Mouse (Mus musculus): ENCODE measurements at regions not wholly inside any gene's neighbourhood (a gene's known extent, or its start where the extent isn't known, plus 50 kb on each side); places are given as distances from the start of the nearest gene placed in this dataset.
A peak's percentile ranks its signal among the peaks of the same experiment; 100 is the strongest.

- no peaks in the 10 kb centered on the region for H3K4me1 ChIP-seq (replicated peaks; ENCODE audit: control insufficient read depth, insufficient read depth, low read length)
- H3K9ac ChIP-seq (replicated peaks; ENCODE audit: low read depth, low read length) = no peak overlapping the region
- H3K27ac ChIP-seq (ENCODE audit: low read length) = no peak overlapping the region
- 96% methylated on average over 5 of the region's 5 CpGs for WGBS
- H3K4me3 ChIP-seq (replicated peaks; ENCODE audit: low read length) = no peak overlapping the region
- no peaks in the 10 kb centered on the region for H3K27me3 ChIP-seq (replicated peaks; ENCODE audit: control insufficient read depth, insufficient read depth, low read length)
- no peaks in the 10 kb centered on the region for H3K9me3 ChIP-seq (ENCODE audit: control insufficient read depth, low read length)
- H3K4me2 ChIP-seq (ENCODE audit: low read length) = no peak overlapping the region
- ATAC-seq = no peak
- no peaks in the 10 kb centered on the region for H3K36me3 ChIP-seq (ENCODE audit: control insufficient read depth, insufficient read depth)
These were observed 120.5 kb downstream of the Klf5 start for GRCm38 (mm10) chr14:99418970-99419369.

- Histone ChIP-seq H3K9ac (replicated peaks; ENCODE audit: low read depth, low read length) (no peak overlapping the region), H3K4me1 (replicated peaks; ENCODE audit: control insufficient read depth, insufficient read depth, low read length) (no peaks in the 10 kb centered on the region), H3K27me3 (replicated peaks; ENCODE audit: control insufficient read depth, insufficient read depth, low read length) (no peaks in the 10 kb centered on the region), H3K9me3 (ENCODE audit: control insufficient read depth, low read length) (no peaks in the 10 kb centered on the region), H3K4me3 (replicated peaks; ENCODE audit: low read length) (no peak overlapping the region), H3K36me3 (ENCODE audit: control insufficient read depth, insufficient read depth) (no peaks in the 10 kb centered on the region), H3K27ac (ENCODE audit: low read length) (no peak overlapping the region), H3K4me2 (ENCODE audit: low read length) (no peak overlapping the region)
- 89% methylated on average over 7 of the region's 7 CpGs for WGBS
- no peak for ATAC-seq
These were observed 124.8 kb downstream of the Klf5 start for GRCm38 (mm10) chr14:99423334-99423733.

- Histone ChIP-seq H3K9ac (replicated peaks; ENCODE audit: low read depth, low read length) (no peak overlapping the region), H3K9me3 (ENCODE audit: control insufficient read depth, low read length) (no peaks in the 10 kb centered on the region), H3K4me2 (ENCODE audit: low read length) (no peak overlapping the region), H3K27me3 (replicated peaks; ENCODE audit: control insufficient read depth, insufficient read depth, low read length) (no peaks in the 10 kb centered on the region), H3K4me3 (replicated peaks; ENCODE audit: low read length) (no peak overlapping the region), H3K27ac (ENCODE audit: low read length) (no peak overlapping the region), H3K36me3 (ENCODE audit: control insufficient read depth, insufficient read depth) (no peaks in the 10 kb centered on the region), H3K4me1 (replicated peaks; ENCODE audit: control insufficient read depth, insufficient read depth, low read length) (no peaks in the 10 kb centered on the region)
- WGBS = 61% methylated on average over 3 of the region's 3 CpGs
- peak; percentile 28; the same call in 1 of the 2 replicates for ATAC-seq
These were observed 128.6 kb downstream of the Klf5 start for GRCm38 (mm10) chr14:99427049-99427448.

GRCm38 (mm10) chr14:99430323-99430722 lies 131.8 kb downstream of the Klf5 start:
- Histone ChIP-seq H3K4me3 (replicated peaks; ENCODE audit: low read length) (no peak overlapping the region), H3K27me3 (replicated peaks; ENCODE audit: control insufficient read depth, insufficient read depth, low read length) (no peaks in the 10 kb centered on the region), H3K9ac (replicated peaks; ENCODE audit: low read depth, low read length) (no peak overlapping the region), H3K36me3 (ENCODE audit: control insufficient read depth, insufficient read depth) (no peaks in the 10 kb centered on the region), H3K4me2 (ENCODE audit: low read length) (no peak overlapping the region), H3K27ac (ENCODE audit: low read length) (no peak overlapping the region), H3K4me1 (replicated peaks; ENCODE audit: control insufficient read depth, insufficient read depth, low read length) (no peaks in the 10 kb centered on the region), H3K9me3 (ENCODE audit: control insufficient read depth, low read length) (no peaks in the 10 kb centered on the region)
- ATAC-seq = no peak
- 90% methylated on average over 4 of the region's 4 CpGs for WGBS

DNA sequence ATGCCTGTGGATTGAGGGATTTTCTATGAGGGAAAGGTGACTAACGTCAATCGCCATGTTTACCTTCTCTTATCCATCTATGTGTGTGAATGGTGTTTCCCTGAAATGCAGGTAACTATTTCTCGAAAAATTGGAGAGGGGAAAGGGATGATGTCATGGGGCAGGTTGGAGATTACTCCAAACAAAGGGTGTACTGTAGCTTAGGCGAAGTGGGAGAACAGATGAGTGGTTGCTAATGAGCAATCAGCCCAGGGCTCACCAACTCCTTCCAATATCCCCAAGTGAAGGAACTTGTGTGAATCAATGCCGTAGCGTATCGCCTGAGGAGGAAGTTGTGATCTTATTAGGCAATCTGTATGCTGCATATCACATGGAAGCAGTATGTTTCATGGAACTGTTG lies 133.2 kb downstream of the Klf5 start:
- Histone ChIP-seq H3K4me1 (replicated peaks; ENCODE audit: control insufficient read depth, insufficient read depth, low read length) (no peaks in the 10 kb centered on the region), H3K36me3 (ENCODE audit: control insufficient read depth, insufficient read depth) (no peaks in the 10 kb centered on the region), H3K4me3 (replicated peaks; ENCODE audit: low read length) (no peak overlapping the region), H3K27me3 (replicated peaks; ENCODE audit: control insufficient read depth, insufficient read depth, low read length) (no peaks in the 10 kb centered on the region), H3K27ac (ENCODE audit: low read length) (no peak overlapping the region), H3K9ac (replicated peaks; ENCODE audit: low read depth, low read length) (no peak overlapping the region), H3K9me3 (ENCODE audit: control insufficient read depth, low read length) (no peaks in the 10 kb centered on the region), H3K4me2 (ENCODE audit: low read length) (no peak overlapping the region)
- 83% methylated on average over 7 of the region's 7 CpGs for WGBS
- no peak for ATAC-seq

DNA sequence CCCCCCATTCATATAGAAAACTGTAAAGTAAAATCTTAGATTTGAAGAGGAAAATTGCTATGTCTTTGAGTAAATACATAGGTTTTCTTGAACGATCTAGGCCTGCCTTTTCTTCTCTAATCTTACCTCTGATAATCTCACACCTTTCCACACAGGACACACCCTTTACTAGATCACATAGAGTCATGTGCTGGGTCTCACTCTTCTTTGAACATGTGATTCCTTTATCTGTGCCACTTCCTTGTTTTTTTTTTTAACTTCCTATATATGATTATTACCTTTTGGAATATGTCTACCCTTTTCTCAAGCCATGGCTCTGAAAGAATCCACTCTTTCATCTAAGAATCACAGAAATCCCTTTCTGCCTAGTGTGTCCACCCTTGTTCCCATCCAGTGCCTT lies 136.2 kb downstream of the Klf5 start:
- H3K4me2 ChIP-seq (ENCODE audit: low read length) = no peak overlapping the region
- no peaks in the 10 kb centered on the region for H3K36me3 ChIP-seq (ENCODE audit: control insufficient read depth, insufficient read depth)
- no peak for ATAC-seq
- H3K9ac ChIP-seq (replicated peaks; ENCODE audit: low read depth, low read length) = no peak overlapping the region
- H3K4me1 ChIP-seq (replicated peaks; ENCODE audit: control insufficient read depth, insufficient read depth, low read length) = no peaks in the 10 kb centered on the region
- no peak overlapping the region for H3K4me3 ChIP-seq (replicated peaks; ENCODE audit: low read length)
- H3K27me3 ChIP-seq (replicated peaks; ENCODE audit: control insufficient read depth, insufficient read depth, low read length) = no peaks in the 10 kb centered on the region
- no peak overlapping the region for H3K27ac ChIP-seq (ENCODE audit: low read length)
- no peaks in the 10 kb centered on the region for H3K9me3 ChIP-seq (ENCODE audit: control insufficient read depth, low read length)
- 94% methylated on average over 1 of the region's 1 CpGs for WGBS

DNA sequence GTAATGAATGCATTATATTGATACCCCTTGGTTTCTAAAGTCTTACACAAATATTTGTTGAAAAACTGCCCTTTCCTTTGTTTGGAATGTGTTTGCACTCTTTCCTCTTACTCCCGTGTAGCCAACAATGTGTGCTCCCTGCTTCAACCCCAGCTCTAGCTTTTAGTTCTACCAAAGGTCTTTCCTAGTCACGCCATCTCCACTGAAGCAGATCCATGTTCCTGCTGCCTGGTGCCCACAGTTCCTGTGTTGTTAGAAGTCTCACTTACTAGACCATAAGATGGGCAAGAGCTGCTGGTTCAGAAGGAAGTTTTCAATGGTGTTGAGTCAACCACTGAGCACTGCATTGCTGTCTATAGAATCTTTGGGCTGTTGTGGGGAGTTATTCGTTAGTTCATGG lies 137.0 kb downstream of the Klf5 start:
- no peak overlapping the region for H3K4me3 ChIP-seq (replicated peaks; ENCODE audit: low read length)
- no peaks in the 10 kb centered on the region for H3K36me3 ChIP-seq (ENCODE audit: control insufficient read depth, insufficient read depth)
- no peak for ATAC-seq
- no peaks in the 10 kb centered on the region for H3K9me3 ChIP-seq (ENCODE audit: control insufficient read depth, low read length)
- no peak overlapping the region for H3K4me2 ChIP-seq (ENCODE audit: low read length)
- 84% methylated on average over 3 of the region's 3 CpGs for WGBS
- H3K9ac ChIP-seq (replicated peaks; ENCODE audit: low read depth, low read length) = no peak overlapping the region
- no peak overlapping the region for H3K27ac ChIP-seq (ENCODE audit: low read length)
- H3K27me3 ChIP-seq (replicated peaks; ENCODE audit: control insufficient read depth, insufficient read depth, low read length) = no peaks in the 10 kb centered on the region
- H3K4me1 ChIP-seq (replicated peaks; ENCODE audit: control insufficient read depth, insufficient read depth, low read length) = no peaks in the 10 kb centered on the region

- Histone ChIP-seq H3K4me2 (ENCODE audit: low read length) (no peak overlapping the region), H3K9ac (replicated peaks; ENCODE audit: low read depth, low read length) (no peak overlapping the region), H3K27me3 (replicated peaks; ENCODE audit: control insufficient read depth, insufficient read depth, low read length) (no peaks in the 10 kb centered on the region), H3K27ac (ENCODE audit: low read length) (no peak overlapping the region), H3K4me1 (replicated peaks; ENCODE audit: control insufficient read depth, insufficient read depth, low read length) (no peaks in the 10 kb centered on the region), H3K4me3 (replicated peaks; ENCODE audit: low read length) (no peak overlapping the region), H3K9me3 (ENCODE audit: control insufficient read depth, low read length) (no peaks in the 10 kb centered on the region), H3K36me3 (ENCODE audit: control insufficient read depth, insufficient read depth) (no peaks in the 10 kb centered on the region)
- no peak for ATAC-seq
- WGBS = 71% methylated on average over 1 of the region's 1 CpGs
These were observed 137.6 kb downstream of the Klf5 start for GRCm38 (mm10) chr14:99436051-99436450.

- Histone ChIP-seq H3K9ac (replicated peaks; ENCODE audit: low read depth, low read length) (no peak overlapping the region), H3K9me3 (ENCODE audit: control insufficient read depth, low read length) (no peaks in the 10 kb centered on the region), H3K4me1 (replicated peaks; ENCODE audit: control insufficient read depth, insufficient read depth, low read length) (no peaks in the 10 kb centered on the region), H3K27ac (ENCODE audit: low read length) (no peak overlapping the region), H3K4me2 (ENCODE audit: low read length) (no peak overlapping the region), H3K36me3 (ENCODE audit: control insufficient read depth, insufficient read depth) (no peaks in the 10 kb centered on the region), H3K4me3 (replicated peaks; ENCODE audit: low read length) (no peak overlapping the region), H3K27me3 (replicated peaks; ENCODE audit: control insufficient read depth, insufficient read depth, low read length) (no peaks in the 10 kb centered on the region)
- WGBS = 41% methylated on average over 5 of the region's 5 CpGs
- no peak for ATAC-seq
These were observed 150.6 kb downstream of the Klf5 start for GRCm38 (mm10) chr14:99449112-99449511.

GRCm38 (mm10) chr14:99449870-99450269 lies 151.4 kb downstream of the Klf5 start:
- no peak overlapping the region for H3K4me3 ChIP-seq (replicated peaks; ENCODE audit: low read length)
- ATAC-seq = no peak
- no peaks in the 10 kb centered on the region for H3K27me3 ChIP-seq (replicated peaks; ENCODE audit: control insufficient read depth, insufficient read depth, low read length)
- no peaks in the 10 kb centered on the region for H3K9me3 ChIP-seq (ENCODE audit: control insufficient read depth, low read length)
- WGBS = 94% methylated on average over 5 of the region's 5 CpGs
- no peak overlapping the region for H3K27ac ChIP-seq (ENCODE audit: low read length)
- no peaks in the 10 kb centered on the region for H3K4me1 ChIP-seq (replicated peaks; ENCODE audit: control insufficient read depth, insufficient read depth, low read length)
- H3K9ac ChIP-seq (replicated peaks; ENCODE audit: low read depth, low read length) = no peak overlapping the region
- H3K4me2 ChIP-seq (ENCODE audit: low read length) = no peak overlapping the region
- no peaks in the 10 kb centered on the region for H3K36me3 ChIP-seq (ENCODE audit: control insufficient read depth, insufficient read depth)

Data from forebrain, embryonic 16.5 days (tissue).